Mouse (Mus musculus): ENCODE measurements around the gene Slc13a4. TPM values are rescaled to one million over a fixed set of nuclear protein-coding genes. Genes with fewer than 3 reads are reported as not detected.

The Slc13a4 gene
- polyA plus RNA-seq, 1 experiment from 2014 or later, result 0.21 TPM

GRCm38 (mm10) chr6:35271868-35272765, 35.8 kb downstream of the Slc13a4 start:
- H3K27me3 ChIP-seq (ENCODE audit: control insufficient read depth, insufficient read depth, low read length), result no peaks in the 10 kb centered on the region
- WGBS, result 77% methylated on average over 20 of the region's 20 CpGs
- DNase-seq (ENCODE audit: low spot score) (no peak), ATAC-seq (ENCODE audit: low FRiP score, low TSS enrichment) (no peak)
- TF ChIP-seq EP300 (optimal IDR thresholded peaks at IDR 0.05) (no peak), CTCF (IDR thresholded peaks at IDR 0.05; ENCODE audit: low read depth) (no peak)
- no peak overlapping the region for H3K9ac ChIP-seq (ENCODE audit: low read length)
- no peak overlapping the region for H3K4me2 ChIP-seq (replicated peaks; ENCODE audit: low read depth)
- H3K4me1 ChIP-seq (replicated peaks; ENCODE audit: control insufficient read depth, insufficient read depth), result no peaks in the 10 kb centered on the region
- no peak overlapping the region for H3K4me3 ChIP-seq (ENCODE audit: low read depth, low read length)
- no peaks in the 10 kb centered on the region for H3K36me3 ChIP-seq (ENCODE audit: control insufficient read depth, insufficient read depth, low read length)
- H3K9me3 ChIP-seq (ENCODE audit: control insufficient read depth, low read length), result no peaks in the 10 kb centered on the region
- no peak overlapping the region for H3K27ac ChIP-seq (replicated peaks)

- Histone ChIP-seq H3K4me1 (replicated peaks; ENCODE audit: control insufficient read depth, insufficient read depth) (no peaks in the 10 kb centered on the region), H3K27me3 (ENCODE audit: control insufficient read depth, insufficient read depth, low read length) (no peaks in the 10 kb centered on the region), H3K9me3 (ENCODE audit: control insufficient read depth, low read length) (no peaks in the 10 kb centered on the region), H3K4me2 (replicated peaks; ENCODE audit: low read depth) (no peak overlapping the region), H3K27ac (replicated peaks) (no peak overlapping the region), H3K9ac (ENCODE audit: low read length) (no peak overlapping the region), H3K4me3 (ENCODE audit: low read depth, low read length) (no peak overlapping the region), H3K36me3 (ENCODE audit: control insufficient read depth, insufficient read depth, low read length) (no peaks in the 10 kb centered on the region)
- TF ChIP-seq EP300 (optimal IDR thresholded peaks at IDR 0.05), result no peak
- TF ChIP-seq CTCF (IDR thresholded peaks at IDR 0.05; ENCODE audit: low read depth), result no peak
- WGBS, result 86% methylated on average over 11 of the region's 12 CpGs
- ATAC-seq (ENCODE audit: low FRiP score, low TSS enrichment), result no peak
- no peak for DNase-seq (ENCODE audit: low spot score)
These were observed 36.7 kb downstream of the Slc13a4 start for GRCm38 (mm10) chr6:35271094-35271855.

GRCm38 (mm10) chr6:35269643-35270042, 38.3 kb downstream of the Slc13a4 start:
- Histone ChIP-seq H3K4me3 (ENCODE audit: low read depth, low read length) (no peak overlapping the region), H3K27ac (replicated peaks) (no peak overlapping the region), H3K36me3 (ENCODE audit: control insufficient read depth, insufficient read depth, low read length) (no peaks in the 10 kb centered on the region), H3K4me1 (replicated peaks; ENCODE audit: control insufficient read depth, insufficient read depth) (no peaks in the 10 kb centered on the region), H3K4me2 (replicated peaks; ENCODE audit: low read depth) (no peak overlapping the region), H3K9ac (ENCODE audit: low read length) (no peak overlapping the region), H3K9me3 (ENCODE audit: control insufficient read depth, low read length) (no peaks in the 10 kb centered on the region), H3K27me3 (ENCODE audit: control insufficient read depth, insufficient read depth, low read length) (no peaks in the 10 kb centered on the region)
- TF ChIP-seq EP300 (optimal IDR thresholded peaks at IDR 0.05) (no peak), CTCF (IDR thresholded peaks at IDR 0.05; ENCODE audit: low read depth) (no peak)
- no peak for DNase-seq (ENCODE audit: low spot score)
- ATAC-seq (ENCODE audit: low FRiP score, low TSS enrichment), result no peak
- whole genome bisulfite sequencing, result 75% methylated on average over 13 of the region's 13 CpGs

GRCm38 (mm10) chr6:35268711-35269110, 39.2 kb downstream of the Slc13a4 start:
- no peaks in the 10 kb centered on the region for H3K4me1 ChIP-seq (replicated peaks; ENCODE audit: control insufficient read depth, insufficient read depth)
- H3K4me2 ChIP-seq (replicated peaks; ENCODE audit: low read depth), result no peak overlapping the region
- H3K27me3 ChIP-seq (ENCODE audit: control insufficient read depth, insufficient read depth, low read length), result no peaks in the 10 kb centered on the region
- DNase-seq (ENCODE audit: low spot score), result no peak
- H3K36me3 ChIP-seq (ENCODE audit: control insufficient read depth, insufficient read depth, low read length), result no peaks in the 10 kb centered on the region
- no peaks in the 10 kb centered on the region for H3K9me3 ChIP-seq (ENCODE audit: control insufficient read depth, low read length)
- ATAC-seq (ENCODE audit: low FRiP score, low TSS enrichment), result no peak
- WGBS, result 96% methylated on average over 13 of the region's 13 CpGs
- no peak for TF ChIP-seq EP300 (optimal IDR thresholded peaks at IDR 0.05)
- no peak for TF ChIP-seq CTCF (IDR thresholded peaks at IDR 0.05; ENCODE audit: low read depth)
- H3K27ac ChIP-seq (replicated peaks), result no peak overlapping the region
- H3K9ac ChIP-seq (ENCODE audit: low read length), result no peak overlapping the region
- no peak overlapping the region for H3K4me3 ChIP-seq (ENCODE audit: low read depth, low read length)

- Histone ChIP-seq H3K27me3 (ENCODE audit: control insufficient read depth, insufficient read depth, low read length) (no peaks in the 10 kb centered on the region), H3K4me3 (ENCODE audit: low read depth, low read length) (no peak overlapping the region), H3K4me2 (replicated peaks; ENCODE audit: low read depth) (no peak overlapping the region), H3K36me3 (ENCODE audit: control insufficient read depth, insufficient read depth, low read length) (peaks cover 14% of the 10 kb centered on the region), H3K27ac (replicated peaks) (0 out of 2 replicates have a peak overlapping the region, but pooled peaks have one; percentile 18), H3K9me3 (ENCODE audit: control insufficient read depth, low read length) (no peaks in the 10 kb centered on the region), H3K4me1 (replicated peaks; ENCODE audit: control insufficient read depth, insufficient read depth) (no peaks in the 10 kb centered on the region), H3K9ac (ENCODE audit: low read length) (no peak overlapping the region)
- 80% methylated on average over 15 of the region's 15 CpGs for WGBS
- ATAC-seq (ENCODE audit: low FRiP score, low TSS enrichment) (no peak), DNase-seq (ENCODE audit: low spot score) (no peak)
- TF ChIP-seq EP300 (optimal IDR thresholded peaks at IDR 0.05) (no peak), CTCF (IDR thresholded peaks at IDR 0.05; ENCODE audit: low read depth) (no peak)
These were observed 42.2 kb downstream of the Slc13a4 start for GRCm38 (mm10) chr6:35265580-35266278.

Data from stomach, postnatal 0 days (tissue).